Mouse (Mus musculus): ENCODE measurements at regions not wholly inside any gene's neighbourhood (a gene's known extent, or its start where the extent isn't known, plus 50 kb on each side); places are given as distances from the start of the nearest gene placed in this dataset.
"Not testable (repeated sequence)": the region's sequence is repeated elsewhere in the genome, so short reads cannot be mapped to it uniquely, and the experiment has no call there.

DNA sequence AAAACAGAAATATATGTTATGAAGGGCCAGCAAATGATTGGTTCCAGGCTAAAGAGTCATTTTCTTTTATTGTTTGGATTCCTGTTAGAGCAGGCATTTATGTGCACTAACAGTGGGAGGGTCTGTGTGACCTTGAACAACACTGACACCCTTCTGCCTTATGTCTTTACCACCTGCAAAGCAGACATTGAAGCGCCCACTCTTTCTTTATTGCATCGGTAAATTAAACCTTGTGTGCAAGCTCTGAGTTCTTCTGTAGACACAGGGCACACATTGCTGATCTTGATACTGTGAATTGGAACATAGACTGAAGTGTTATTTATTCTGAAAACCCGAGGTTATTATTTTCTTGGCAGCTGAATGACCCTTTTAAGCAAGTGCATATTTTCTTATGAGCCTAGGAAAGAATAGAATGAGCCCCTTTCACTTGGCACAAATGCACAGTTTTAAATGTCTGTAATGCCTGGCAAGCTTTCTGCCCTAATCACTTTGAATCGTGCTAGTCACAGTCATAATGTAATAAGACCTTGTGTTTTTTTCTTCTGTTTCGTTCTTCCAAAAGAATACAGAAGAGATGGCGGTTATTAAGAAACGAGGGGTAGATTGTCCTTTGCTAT lies 125.1 kb upstream of the Cobl start:
- DNase-seq (ENCODE audit: low spot score), result no peak

- not testable (repeated sequence) for DNase-seq (ENCODE audit: low spot score)
Observed at GRCm38 (mm10) chr11:12584851-12585680, 120.3 kb upstream of the Cobl start.

- peak; percentile 21 for DNase-seq (ENCODE audit: low spot score)
Observed at GRCm38 (mm10) chr11:12578999-12579576, 114.3 kb upstream of the Cobl start.

DNA sequence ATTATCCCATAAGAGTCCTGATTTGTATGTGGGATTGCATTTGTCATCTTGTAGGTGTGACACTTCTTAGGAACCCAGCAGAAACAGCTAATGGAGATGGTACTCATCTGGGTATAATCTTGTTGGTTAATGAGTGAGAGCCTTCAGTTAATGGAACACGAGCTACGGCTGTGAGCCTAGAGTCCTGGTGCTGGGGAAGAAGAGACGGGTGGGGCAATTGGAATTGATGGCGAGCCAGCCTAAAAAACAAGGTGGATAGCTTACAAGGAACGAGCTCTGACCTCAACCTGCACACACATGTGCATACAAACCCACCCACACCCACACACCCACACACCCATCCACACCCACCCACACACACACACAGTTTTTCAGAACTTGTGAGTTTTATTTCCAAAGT lies 94.9 kb upstream of the Cobl start:
- no peak for DNase-seq (ENCODE audit: low spot score)

DNA sequence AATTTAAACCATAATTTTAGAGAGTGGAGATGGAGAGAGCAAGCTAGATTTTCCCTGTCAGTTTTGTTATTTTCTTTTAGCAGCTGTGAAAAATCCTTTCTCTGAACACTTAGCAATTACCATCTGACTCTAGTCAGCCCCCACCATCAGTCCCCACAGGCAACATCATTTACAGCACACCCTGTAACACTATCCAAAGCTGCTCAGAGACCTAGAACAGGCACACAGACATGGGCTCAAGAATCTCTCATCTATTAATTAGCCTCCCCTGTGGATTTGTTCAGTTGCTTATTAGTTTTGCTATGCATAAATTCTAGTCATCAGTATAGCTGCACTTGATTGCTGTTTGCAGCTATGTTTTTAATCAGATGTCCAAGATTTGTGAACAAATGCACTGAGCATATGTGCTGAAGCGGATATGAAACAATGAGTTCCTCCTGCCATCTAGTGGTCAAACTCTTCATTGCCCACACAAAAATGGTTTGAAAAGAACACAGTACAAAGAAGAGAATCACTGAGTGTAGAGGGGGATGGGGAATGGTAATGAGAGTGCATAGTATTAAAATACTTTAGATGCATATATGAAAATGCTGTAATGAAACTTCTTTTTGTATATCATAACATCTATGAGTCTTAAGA lies 94.4 kb upstream of the Cobl start:
- no peak for DNase-seq (ENCODE audit: low spot score)

GRCm38 (mm10) chr11:12558176-12558575 lies 93.4 kb upstream of the Cobl start:
- no peak for DNase-seq (ENCODE audit: low spot score)

DNA sequence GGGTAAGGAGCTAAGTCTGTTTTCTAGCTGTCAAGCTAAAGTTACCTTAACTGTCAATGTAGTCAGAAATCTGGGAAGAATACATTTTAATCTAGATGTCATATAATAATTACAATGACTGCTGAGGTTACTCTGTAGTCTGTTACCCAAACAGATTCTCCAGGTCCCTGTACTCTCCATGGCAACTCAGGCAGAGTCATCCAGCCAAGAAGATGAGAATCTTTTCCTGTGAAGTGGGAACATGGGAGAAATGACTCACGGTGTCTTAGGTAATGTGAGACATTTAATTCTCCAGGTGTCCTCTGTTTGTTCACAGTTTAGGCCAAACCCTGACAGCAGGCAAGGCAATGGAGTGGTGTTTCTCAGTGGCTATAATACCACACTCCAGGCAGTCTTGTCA lies 81.0 kb upstream of the Cobl start:
- no peak for DNase-seq (ENCODE audit: low spot score)

DNA sequence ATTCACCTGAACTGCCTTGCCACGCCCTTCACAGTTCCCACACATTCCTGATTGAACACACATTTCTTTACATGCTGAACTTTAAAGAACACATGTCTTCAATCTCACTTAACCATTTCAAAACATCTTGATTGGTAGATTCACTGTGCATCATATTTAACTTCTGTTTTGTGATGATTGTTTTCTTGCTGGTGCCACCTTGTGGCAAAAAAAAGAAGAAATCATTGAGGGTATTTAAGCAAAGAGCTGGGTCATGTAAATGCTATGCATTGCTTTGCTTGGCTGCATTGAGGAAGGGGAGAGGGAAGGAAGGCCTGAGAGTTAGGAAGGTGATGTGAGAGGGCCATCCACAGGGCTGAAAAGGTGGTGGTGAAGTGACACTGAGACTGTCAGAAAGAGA lies 78.3 kb upstream of the Cobl start:
- DNase-seq (ENCODE audit: low spot score), result no peak

DNA sequence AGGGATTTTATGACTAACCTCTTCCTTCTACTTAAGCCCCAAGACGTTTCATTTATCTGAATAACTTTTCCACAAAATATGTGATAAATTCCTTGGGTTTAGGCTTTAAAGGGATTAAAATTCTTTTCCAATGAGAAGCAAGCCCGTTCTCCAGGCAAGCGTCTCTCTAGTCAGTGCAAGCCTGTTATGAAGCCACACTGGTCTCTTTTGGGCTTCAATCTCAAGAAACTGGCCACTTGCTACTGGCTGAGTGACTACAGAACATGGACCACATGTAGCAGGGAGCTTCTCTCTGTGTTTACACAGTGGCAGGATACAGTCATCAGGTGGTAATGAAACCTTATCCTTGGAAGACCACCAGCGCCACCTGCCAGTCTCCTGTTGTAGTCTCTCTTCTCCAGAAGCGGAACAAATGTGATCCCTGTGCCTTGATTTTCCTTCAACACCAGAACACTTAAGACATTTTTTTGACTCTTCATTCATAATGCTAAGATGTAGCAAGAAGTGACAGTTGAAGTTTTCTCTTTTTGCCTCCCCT lies 75.6 kb upstream of the Cobl start:
- no peak for DNase-seq (ENCODE audit: low spot score)

- DNase-seq (ENCODE audit: low spot score), result no peak
Observed at GRCm38 (mm10) chr11:12535063-12535462, 70.3 kb upstream of the Cobl start.

DNA sequence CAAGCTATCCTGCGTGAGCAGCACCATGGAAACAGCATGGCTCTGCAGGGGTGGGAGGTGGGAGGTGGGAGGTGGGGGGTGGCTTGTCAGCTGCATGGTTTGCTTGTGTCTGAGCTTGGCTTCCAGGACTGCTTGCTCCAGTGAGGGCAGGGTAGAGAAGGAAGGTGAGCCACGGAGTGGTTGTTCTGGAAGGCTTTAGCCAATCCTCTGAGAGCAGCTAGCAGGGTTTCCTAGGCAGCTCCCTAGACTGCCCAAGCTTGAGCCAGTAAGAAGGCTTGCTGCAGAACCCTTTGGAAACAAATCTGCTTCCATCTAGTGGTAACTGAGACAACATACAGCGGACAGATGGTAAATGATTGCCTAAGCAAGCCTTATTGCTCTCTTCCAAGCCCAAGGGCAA lies 67.5 kb upstream of the Cobl start:
- peak; percentile 3 for DNase-seq (ENCODE audit: low spot score)

GRCm38 (mm10) chr11:12522063-12522462 lies 57.3 kb upstream of the Cobl start:
- not testable (repeated sequence) for DNase-seq (ENCODE audit: low spot score)

GRCm38 (mm10) chr11:12521286-12521685 lies 56.5 kb upstream of the Cobl start:
- no peak for DNase-seq (ENCODE audit: low spot score)

DNA sequence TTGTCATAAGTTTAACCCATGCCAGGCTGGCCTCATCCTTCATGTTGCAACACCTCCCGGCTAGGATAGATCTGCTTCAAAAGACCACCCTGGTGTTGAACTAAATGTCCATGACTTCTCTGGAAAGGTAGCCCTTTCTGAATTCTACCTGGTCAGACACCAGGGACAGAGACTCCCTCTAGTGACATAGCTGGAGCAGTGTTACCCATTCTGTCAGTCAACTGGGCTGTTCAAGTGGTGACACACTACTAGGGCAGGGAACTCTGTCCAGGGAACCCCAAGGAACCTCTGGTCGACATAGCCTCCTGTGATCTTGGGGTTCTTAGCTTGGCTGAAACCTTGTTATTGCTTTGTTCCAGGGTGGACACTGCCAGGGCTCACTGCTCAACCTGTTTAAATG lies 51.6 kb upstream of the Cobl start:
- no peak for DNase-seq (ENCODE audit: low spot score)

Measured in ovary, postnatal 10 days (tissue).